9 mouse cellular contexts compared by ENCODE assay signal in genomic region chr4:90860854-90861253, GRCm38 (mm10).
DNase-seq lines count a peak whose midpoint lies in the region; ATAC-seq and TF ChIP-seq lines count a peak whose summit lies in the region.
"Had no signal": no experiment of that assay in that cellular context is flagged by ENCODE, and none has a peak within 500 bp of the region (broad histone marks: within the 10 kb centered on the region; RNA-seq: fewer than 3 reads in every experiment).

No protein-coding gene starts in this region.

- no peak overlapping the region for H3K9ac ChIP-seq in liver, adult 2 months (ENCODE audit: low read depth, low read length)
- H3K9ac ChIP-seq: embryonic facial prominence, embryonic 13.5 days had no signal

- no peaks in the 10 kb centered on the region for H3K36me3 ChIP-seq in liver, adult 2 months (ENCODE audit: control insufficient read depth, insufficient read depth, low read length)
- H3K36me3 ChIP-seq: embryonic facial prominence, embryonic 13.5 days had no signal

- no peak overlapping the region for H3K27ac ChIP-seq in liver, adult 2 months (replicated peaks; ENCODE audit: insufficient read depth, low read depth, low read length)
- H3K27ac ChIP-seq: embryonic facial prominence, embryonic 13.5 days had no signal

- TF ChIP-seq POLR2A in liver, adult 2 months (IDR thresholded peaks at IDR 0.05; ENCODE audit: extremely low read depth, insufficient read depth, low read length), result no peak

- 48% methylated on average over 2 of the region's 2 CpGs for WGBS in liver, adult 2 months

- TF ChIP-seq CTCF in liver, adult 2 months (IDR thresholded peaks at IDR 0.05; ENCODE audit: low read depth, low read length), result peak; percentile 34; the same call in 1 of the 2 replicates

- no peaks in the 10 kb centered on the region for H3K27me3 ChIP-seq in liver, adult 2 months (ENCODE audit: control insufficient read depth, insufficient read depth, low read length)
- H3K27me3 ChIP-seq: embryonic facial prominence, embryonic 13.5 days had no signal

- peak; percentile 4 to 39 for DNase-seq in adrenal gland, adult (ENCODE audit: inconsistent age in 2 of 2, low spot score in 1 of 2)
- DNase-seq in adrenal gland, postnatal 4 days (ENCODE audit: low spot score in 2 of 2), result no peak
- peak; percentile 3 for DNase-seq in liver, adult 2 months (ENCODE audit: extremely low read depth, low read depth, low spot score)
- DNase-seq in liver, result no peak
- DNase-seq in embryo, embryonic 10.5 days (ENCODE audit: low spot score), result peak; percentile 68
- DNase-seq in left cerebral cortex, postnatal 4 days, result peak; percentile 50
- no peak for DNase-seq in spleen, postnatal 4 days (ENCODE audit: low spot score in 2 of 2)

- H3K79me2 ChIP-seq in liver, adult 2 months (ENCODE audit: control insufficient read depth, insufficient read depth, low read length), result no peaks in the 10 kb centered on the region

- no peak overlapping the region for H3K4me3 ChIP-seq in liver, adult 2 months (ENCODE audit: insufficient read depth, low read depth, low read length)
- H3K4me3 ChIP-seq: embryonic facial prominence, embryonic 13.5 days had no signal

- no peaks in the 10 kb centered on the region for H3K4me1 ChIP-seq in liver, adult 2 months (ENCODE audit: control insufficient read depth, insufficient read depth, low read length)
- H3K4me1 ChIP-seq: embryonic facial prominence, embryonic 13.5 days had no signal

- ATAC-seq in inflammation-experienced regulatory T-cells, adult 6 months, result no peak

- intact Hi-C loops in left cerebral cortex, postnatal 4 days (cut with DNase I), result loop anchor here (10.0 kb wide), 1 partner anchor 504 kb away; no protein-coding TSS in a partner anchor

Comparison
In these comparisons a context has a peak if more than half of its experiments do, and no peak if none do; other contexts are left out.
1. DNase-seq: peak in adrenal gland, adult (2 of 2), liver, adult 2 months (single experiment), embryo, embryonic 10.5 days (single experiment) and left cerebral cortex, postnatal 4 days (single experiment); none in adrenal gland, postnatal 4 days (0 of 2), liver (single experiment) and spleen, postnatal 4 days (0 of 2).